Mouse (Mus musculus) adrenal gland (tissue): Measurements from ENCODE around the gene Lce1m.
"Not testable (repeated sequence)": the region's sequence is repeated elsewhere in the genome, so short reads cannot be mapped to it uniquely, and the experiment has no call there.

Experiments
- intact Hi-C: fragments of 180-260 bp; cut with DNase I; formaldehyde crosslinking; loops from one replicate; pipeline ENCODE4 v1.15.1; 2025
- long read RNA-seq, 2 experiments: library from polyadenylated mRNA; unstranded; transcript quantifications; one replicate each; pipeline ENCODE4 v2.0.0; 2020; ENCODE audit warnings: borderline replicate concordance in 1 of 2; ENCODE audit not compliant: insufficient replicate concordance in 1 of 2

Gene Lce1m
- long read RNA-seq, experiment 1, result 0 reads
- long read RNA-seq, experiment 2, result 0 reads

GRCm38 (mm10) chr3:93018960-93019359, at the start of gene Lce1m:
Gene Lce1m (minus strand): TSS chr3:93019060.
- intact Hi-C loops, result no loop called here

DNA sequence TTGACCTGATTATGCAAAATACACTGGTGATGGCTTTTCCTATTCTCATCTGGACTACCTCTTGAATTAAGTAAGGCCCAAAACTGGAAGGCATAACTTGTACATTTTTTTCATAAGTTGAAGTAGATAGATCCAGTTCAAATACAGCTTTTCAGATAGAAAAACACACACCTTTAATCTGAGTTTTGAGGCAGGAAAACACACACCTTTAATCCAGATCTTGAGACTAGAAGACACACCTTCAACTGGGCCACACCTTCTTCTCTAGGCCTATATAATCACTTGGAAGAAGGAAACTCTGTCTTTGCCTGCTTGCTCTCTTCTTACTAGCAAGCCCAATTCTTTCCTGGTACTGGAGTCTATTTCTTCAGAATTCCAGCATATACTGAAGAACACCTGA, 49.7 kb upstream of the Lce1m start, which contains the start of gene Gm4858:
Gm4858 (plus strand) TSS at position 301 of the 400 bp plus-strand sequence.
- intact Hi-C loops, result not testable (repeated sequence)

DNA sequence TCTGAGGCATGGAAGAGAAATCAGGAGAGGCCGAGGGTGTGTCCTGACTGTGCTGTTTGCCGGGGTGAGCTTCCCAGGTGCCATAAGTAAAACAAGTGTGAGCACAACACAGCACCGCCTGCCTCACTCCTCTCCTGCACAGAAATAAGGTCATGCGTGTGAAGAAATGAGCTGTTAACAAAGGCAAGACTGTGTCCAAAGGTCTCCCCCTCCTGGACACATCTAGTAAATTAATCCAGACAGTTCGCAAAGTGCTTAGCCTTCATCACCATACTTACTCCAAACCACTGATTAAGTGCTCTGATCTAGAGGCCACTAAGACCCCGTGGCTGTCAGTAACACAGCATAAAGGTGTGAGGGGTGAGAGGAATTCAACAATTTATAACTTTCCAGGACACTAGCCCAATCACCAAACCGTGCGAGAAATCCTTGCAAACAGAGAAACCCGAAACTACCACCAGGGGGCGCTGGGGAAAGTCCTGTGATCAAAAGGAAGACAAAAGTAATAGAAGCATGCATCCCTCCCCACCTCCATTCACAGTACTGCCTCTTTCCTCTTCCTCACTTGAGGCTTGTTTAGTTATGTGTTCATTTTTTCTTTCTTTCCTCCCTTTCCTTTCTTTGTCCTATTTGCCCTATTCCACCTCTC, 34.1 kb upstream of the Lce1m start:
- intact Hi-C loops, result no loop called here

- intact Hi-C loops, result no loop called here
These were observed 31.3 kb upstream of the Lce1m start for GRCm38 (mm10) chr3:93050182-93050581.

- intact Hi-C loops, result no loop called here
These were observed 12.6 kb upstream of the Lce1m start for GRCm38 (mm10) chr3:93031450-93031849.

DNA sequence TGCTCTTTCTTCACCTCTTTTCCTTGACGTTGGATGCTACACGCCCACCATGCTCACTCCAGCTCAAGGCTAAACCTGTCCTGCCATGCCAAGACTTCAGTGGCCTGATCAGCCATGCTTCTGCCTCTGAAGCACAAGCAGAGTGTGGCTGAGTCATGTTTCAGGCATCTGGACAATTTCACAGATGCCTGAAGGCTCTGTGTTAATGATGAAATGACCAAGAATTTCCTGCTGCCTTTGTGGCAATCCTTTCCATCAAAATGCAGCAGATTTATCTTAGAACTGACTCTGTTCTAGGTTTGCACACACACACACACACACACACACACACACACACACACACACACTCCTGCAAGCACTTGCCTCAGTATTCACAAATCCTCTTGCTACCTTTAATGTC, 6.6 kb upstream of the Lce1m start:
- intact Hi-C loops, result loop anchor here (10.0 kb wide), 1 partner anchor 121 kb away; no protein-coding TSS in a partner anchor

DNA sequence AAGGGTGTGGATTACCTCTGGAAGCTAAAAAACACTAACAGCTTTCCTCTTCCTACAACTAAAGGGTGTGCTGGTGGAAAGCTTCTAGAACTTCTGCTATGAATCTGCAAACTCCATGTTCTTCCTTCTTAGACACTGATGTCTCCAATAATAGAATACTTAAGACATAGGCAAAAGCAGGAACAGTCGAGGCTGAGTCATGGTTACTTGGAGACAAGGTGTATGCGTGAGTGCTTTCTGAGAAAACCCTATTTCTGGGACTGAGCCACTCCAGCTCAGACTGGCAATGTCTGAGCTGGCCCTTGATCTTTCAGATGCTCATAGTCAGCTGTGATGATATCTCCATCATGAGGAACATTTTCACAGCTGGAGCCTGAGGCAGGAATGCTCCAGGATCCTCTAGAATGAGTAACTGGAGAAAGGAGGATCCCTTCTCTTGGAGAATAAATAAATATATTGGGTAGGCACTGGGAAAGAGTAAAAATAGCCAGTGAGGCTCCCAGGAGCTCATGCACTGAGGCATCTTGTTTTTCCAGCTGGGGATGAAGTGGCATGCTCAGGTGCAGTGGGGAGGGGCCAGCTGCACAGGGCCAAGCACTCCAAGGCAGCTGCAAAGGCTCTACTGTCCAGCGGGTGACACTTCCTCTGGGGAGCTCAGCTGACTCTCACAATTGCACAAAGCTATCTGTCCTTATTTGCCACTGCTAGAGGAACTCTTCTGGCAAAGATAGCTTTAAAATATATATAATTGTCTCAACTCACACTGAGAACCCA, 4.7 kb upstream of the Lce1m start:
- intact Hi-C loops, result loop anchor here (10.0 kb wide), 1 partner anchor 119 kb away; no protein-coding TSS in a partner anchor

DNA sequence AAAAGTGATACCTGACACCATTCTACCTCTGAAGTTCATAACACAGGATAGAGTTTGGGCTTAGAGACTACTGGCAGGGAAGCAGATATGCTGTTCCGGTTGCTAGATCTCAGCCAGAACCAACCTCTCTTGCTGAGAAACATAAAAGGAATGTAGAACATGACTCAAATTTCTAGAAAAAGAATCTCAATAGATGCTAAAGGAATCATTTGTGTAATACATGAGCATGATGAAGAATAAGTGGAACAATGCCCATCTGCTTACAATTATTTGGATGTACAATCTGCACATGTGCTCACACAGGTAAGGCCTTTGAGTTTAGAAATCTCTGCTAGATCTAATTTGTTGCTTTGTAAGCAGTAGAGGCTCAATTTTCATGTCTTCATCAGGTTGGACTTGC, 2.3 kb upstream of the Lce1m start:
- intact Hi-C loops, result loop anchor here (10.0 kb wide), 1 partner anchor 116 kb away; no protein-coding TSS in a partner anchor

DNA sequence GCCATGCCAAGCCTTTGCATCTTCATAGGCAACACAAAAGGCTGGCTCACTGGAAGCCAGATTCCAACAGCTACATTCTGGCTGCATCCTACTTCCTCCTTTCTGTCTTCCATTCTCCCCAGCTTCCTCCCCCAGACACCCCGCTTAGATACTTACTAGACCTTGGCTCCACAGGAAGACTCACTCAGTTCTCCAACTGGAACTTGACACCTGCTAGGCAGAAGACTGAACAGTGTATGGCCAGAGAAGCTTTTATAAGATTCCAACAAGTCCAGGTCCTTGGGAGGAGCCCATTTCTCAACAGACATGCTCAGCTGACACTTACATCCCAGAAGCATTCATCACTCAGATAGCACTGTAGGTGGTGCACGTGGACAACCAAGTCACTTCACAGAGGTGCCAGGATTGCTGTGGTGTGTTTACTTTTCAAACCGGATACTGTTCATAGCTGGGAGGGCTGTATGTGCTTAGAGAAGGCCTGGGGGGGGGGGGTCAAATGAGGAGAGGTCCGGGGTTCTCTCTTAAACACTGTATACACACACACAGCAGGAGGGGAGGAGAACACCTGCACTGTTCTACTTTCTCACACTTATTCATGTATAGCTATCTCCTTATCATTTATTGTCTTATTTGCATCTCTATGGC, 3.3 kb downstream of the Lce1m start, which contains the start of gene Crct1:
Crct1 (minus strand) TSS at position 228 of the 645 bp plus-strand sequence.
- intact Hi-C loops, result no loop called here

GRCm38 (mm10) chr3:93014871-93015270, 4.0 kb downstream of the Lce1m start:
- intact Hi-C loops, result no loop called here

GRCm38 (mm10) chr3:93014378-93014801, 4.5 kb downstream of the Lce1m start:
- intact Hi-C loops, result no loop called here

- intact Hi-C loops, result no loop called here
These were observed 16.0 kb downstream of the Lce1m start for GRCm38 (mm10) chr3:93002843-93003242.

GRCm38 (mm10) chr3:93000621-93001020, 18.2 kb downstream of the Lce1m start:
- intact Hi-C loops, result no loop called here

GRCm38 (mm10) chr3:92998691-92999090, 20.2 kb downstream of the Lce1m start:
- intact Hi-C loops, result no loop called here

GRCm38 (mm10) chr3:92991926-92992325, 26.9 kb downstream of the Lce1m start, which contains the start of gene Lce3f:
Gene Lce3f (plus strand): TSS chr3:92992226.
- intact Hi-C loops, result no loop called here

GRCm38 (mm10) chr3:92978484-92978883, 40.4 kb downstream of the Lce1m start:
- intact Hi-C loops, result no loop called here
